Comparison of ENCODE assay signal across 10 mouse cellular contexts in the genomic region with DNA sequence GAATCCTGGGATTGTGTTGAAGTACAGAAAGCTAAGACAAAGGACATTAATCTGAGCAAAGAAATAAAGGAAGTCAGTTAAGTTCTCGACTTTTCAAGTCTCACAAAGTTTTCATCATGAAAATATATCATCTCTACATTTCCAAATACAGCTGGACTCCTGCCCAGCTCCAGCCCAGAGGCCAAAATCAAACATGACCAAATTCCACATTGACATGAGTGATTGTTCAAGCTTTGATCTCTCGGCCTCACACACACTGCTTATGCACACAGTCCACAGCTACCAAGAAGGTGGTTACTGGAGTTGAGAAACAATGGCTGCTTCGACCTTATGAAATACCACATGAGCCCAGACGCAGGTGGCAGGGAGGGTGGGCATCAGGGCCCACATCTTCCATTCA. TPM values are rescaled to one million over a fixed set of nuclear protein-coding genes. Genes with fewer than 3 reads are reported as not detected.
A peak's percentile ranks its signal among the peaks of the same experiment; 100 is the strongest.
DNase-seq lines count a peak whose midpoint lies in the region; ATAC-seq lines count a peak whose summit lies in the region.
"Had no signal": no experiment of that assay in that cellular context is flagged by ENCODE, and none has a peak within 500 bp of the region (broad histone marks: within the 10 kb centered on the region; RNA-seq: fewer than 3 reads in every experiment).

No protein-coding gene starts in this region.

- no peaks in the 10 kb centered on the region for H3K9me3 ChIP-seq in kidney, embryonic 16.5 days (ENCODE audit: low read length)
- no peaks in the 10 kb centered on the region for H3K9me3 ChIP-seq in neural tube, embryonic 15.5 days (replicated peaks)
- H3K9me3 ChIP-seq: embryonic facial prominence, embryonic 13.5 days; neural tube, embryonic 12.5 days had no signal

- DNase-seq in kidney, adult 9 months: peak; percentile 47
- DNase-seq in kidney, adult 18-20 months: no peak
- peak; percentile 52 for DNase-seq in embryo, embryonic 10.5 days (ENCODE audit: low spot score)
- no peak for DNase-seq in left cerebral cortex, adult 9 months (ENCODE audit: low spot score in 2 of 2)
- DNase-seq in cerebellum, postnatal 25 days: no peak
- no peak for DNase-seq in left cerebral cortex, postnatal 36 days (ENCODE audit: low spot score in 2 of 2)

- no peaks in the 10 kb centered on the region for H3K27me3 ChIP-seq in kidney, embryonic 16.5 days (ENCODE audit: insufficient read depth, low read length)
- H3K27me3 ChIP-seq in neural tube, embryonic 15.5 days (replicated peaks): no peaks in the 10 kb centered on the region
- H3K27me3 ChIP-seq: embryonic facial prominence, embryonic 13.5 days; neural tube, embryonic 12.5 days had no signal

- H3K36me3 ChIP-seq in kidney, embryonic 16.5 days (ENCODE audit: insufficient read depth, low read length): no peaks in the 10 kb centered on the region
- H3K36me3 ChIP-seq in neural tube, embryonic 15.5 days: no peaks in the 10 kb centered on the region
- H3K36me3 ChIP-seq: embryonic facial prominence, embryonic 13.5 days; neural tube, embryonic 12.5 days had no signal

- ATAC-seq in kidney, embryonic 16.5 days (ENCODE audit: low FRiP score, low TSS enrichment): peak; percentile 81
- ATAC-seq in neural tube, embryonic 15.5 days (ENCODE audit: low FRiP score): no peak

- H3K4me3 ChIP-seq in kidney, embryonic 16.5 days (ENCODE audit: low read length): no peak overlapping the region
- H3K4me3 ChIP-seq in neural tube, embryonic 15.5 days (replicated peaks): no peak overlapping the region
- H3K4me3 ChIP-seq: embryonic facial prominence, embryonic 13.5 days; neural tube, embryonic 12.5 days had no signal

- no peak overlapping the region for H3K9ac ChIP-seq in kidney, embryonic 16.5 days (replicated peaks; ENCODE audit: low read length)
- no peak overlapping the region for H3K9ac ChIP-seq in neural tube, embryonic 15.5 days (replicated peaks)
- H3K9ac ChIP-seq: embryonic facial prominence, embryonic 13.5 days; neural tube, embryonic 12.5 days had no signal

- intact Hi-C loops in left cerebral cortex, postnatal 36 days (cut with DNase I): no loop called here

- H3K4me2 ChIP-seq in kidney, embryonic 16.5 days (replicated peaks; ENCODE audit: low read depth, low read length): peak overlapping the region; percentile 15; the same call in 1 of the 2 replicates
- H3K4me2 ChIP-seq in neural tube, embryonic 15.5 days: no peak overlapping the region
- H3K4me2 ChIP-seq: embryonic facial prominence, embryonic 13.5 days; neural tube, embryonic 12.5 days had no signal

- 16% methylated on average over 4 of the region's 4 CpGs for WGBS in kidney, embryonic 16.5 days
- WGBS in neural tube, embryonic 15.5 days: 54% methylated on average over 4 of the region's 4 CpGs

- peaks cover 87% of the 10 kb centered on the region for H3K4me1 ChIP-seq in kidney, embryonic 16.5 days (ENCODE audit: insufficient read depth, low read length)
- H3K4me1 ChIP-seq in neural tube, embryonic 15.5 days: peaks cover 63% of the 10 kb centered on the region

- H3K27ac ChIP-seq in kidney, embryonic 16.5 days (ENCODE audit: low read length): peak overlapping the region; percentile 94
- 0 out of 2 replicates have a peak overlapping the region, but pooled peaks have one; percentile 13 for H3K27ac ChIP-seq in neural tube, embryonic 15.5 days (replicated peaks)
- H3K27ac ChIP-seq: embryonic facial prominence, embryonic 13.5 days; neural tube, embryonic 12.5 days had no signal

RNA-seq across cellular contexts. Expression of a gene that starts 14.0 kb away (rescaled TPM):
- 26.5 and 43.9 TPM in 2 replicates for polyA plus RNA-seq in kidney, embryonic 16.5 days (2015; fragmentation: Nextera tagmentation; extraction: Ambion mirVana)
- 15.0 and 19.9 TPM in 2 replicates for polyA plus RNA-seq in neural tube, embryonic 15.5 days (2015; fragmentation: Nextera tagmentation; extraction: Ambion mirVana)
- 10 to 100 TPM; 26.3 to 30.7 TPM for total RNA-seq in left cerebral cortex, postnatal 36 days (2021)

RNA-seq across cellular contexts. Expression of a gene that starts 54.5 kb away (rescaled TPM):
- 5.9 and 6.1 TPM in 2 replicates for polyA plus RNA-seq in kidney, embryonic 16.5 days (2015; fragmentation: Nextera tagmentation; extraction: Ambion mirVana)
- 10.3 and 14.0 TPM in 2 replicates for polyA plus RNA-seq in neural tube, embryonic 15.5 days (2015; fragmentation: Nextera tagmentation; extraction: Ambion mirVana)
- 10 to 100 TPM in 1 of 2 experiments, 1 to 10 TPM in 1; 8.1 to 14.0 TPM for total RNA-seq in left cerebral cortex, postnatal 36 days (2021)

Comparison
In these comparisons a context has a peak if more than half of its experiments do, and no peak if none do; other contexts are left out.
1. DNase-seq: peak in kidney, adult 9 months (single experiment) and embryo, embryonic 10.5 days (single experiment); none in kidney, adult 18-20 months (single experiment), left cerebral cortex, adult 9 months (0 of 2), cerebellum, postnatal 25 days (0 of 2) and left cerebral cortex, postnatal 36 days (0 of 2).